Mouse (Mus musculus) kidney, postnatal 10 days (tissue): ENCODE measurements around the gene Elmod3.

Experiments used
- DNase-seq: peaks from one replicate; pipeline ENCODE4 v3.0.0; 2021; ENCODE audit warnings: mixed read lengths

Elmod3 gene

GRCm38 (mm10) chr6:72610261-72610660, 12.0 kb upstream of the Elmod3 start:
- DNase-seq = no peak

GRCm38 (mm10) chr6:72608662-72609184, 10.5 kb upstream of the Elmod3 start:
- DNase-seq = no peak

GRCm38 (mm10) chr6:72607676-72608075, 9.5 kb upstream of the Elmod3 start:
- DNase-seq = peak; percentile 50

- DNase-seq = no peak
Observed at GRCm38 (mm10) chr6:72607060-72607459, 8.8 kb upstream of the Elmod3 start.

GRCm38 (mm10) chr6:72604066-72604465, 5.9 kb upstream of the Elmod3 start:
- DNase-seq = no peak

GRCm38 (mm10) chr6:72601732-72602131, 3.5 kb upstream of the Elmod3 start:
- DNase-seq = peak; percentile 92

GRCm38 (mm10) chr6:72600771-72601170, 2.6 kb upstream of the Elmod3 start:
- no peak for DNase-seq

GRCm38 (mm10) chr6:72600216-72600615, 2.0 kb upstream of the Elmod3 start:
- no peak for DNase-seq

- DNase-seq = peak; percentile 77
Observed at GRCm38 (mm10) chr6:72598791-72599557, 761 bp upstream of the Elmod3 start.

GRCm38 (mm10) chr6:72597083-72597874, 934 bp downstream of the Elmod3 start:
- peak; percentile 61 for DNase-seq

- no peak for DNase-seq
Observed at GRCm38 (mm10) chr6:72593914-72594313, 4.3 kb downstream of the Elmod3 start.

- no peak for DNase-seq
Observed at GRCm38 (mm10) chr6:72593011-72593803, 5.0 kb downstream of the Elmod3 start.

GRCm38 (mm10) chr6:72590111-72590510, 8.1 kb downstream of the Elmod3 start:
- no peak for DNase-seq

- no peak for DNase-seq
Observed at GRCm38 (mm10) chr6:72588307-72588706, 9.9 kb downstream of the Elmod3 start.

GRCm38 (mm10) chr6:72586701-72587100, 11.5 kb downstream of the Elmod3 start:
- DNase-seq = no peak

- no peak for DNase-seq
Observed at GRCm38 (mm10) chr6:72584154-72584553, 14.1 kb downstream of the Elmod3 start.

GRCm38 (mm10) chr6:72583211-72583839, 14.9 kb downstream of the Elmod3 start:
- no peak for DNase-seq

GRCm38 (mm10) chr6:72581625-72582382, 16.4 kb downstream of the Elmod3 start:
- no peak for DNase-seq

- no peak for DNase-seq
Observed at GRCm38 (mm10) chr6:72576041-72576440, 22.2 kb downstream of the Elmod3 start.

GRCm38 (mm10) chr6:72571826-72572225, 26.4 kb downstream of the Elmod3 start:
- no peak for DNase-seq

GRCm38 (mm10) chr6:72570644-72571397, 27.4 kb downstream of the Elmod3 start:
- DNase-seq = no peak
